Mouse (Mus musculus) MN1 (cell line): ENCODE data around the gene Lrp2.
A peak's percentile ranks its signal among the peaks of the same experiment; 100 is the strongest.

ENCODE experiments used
- DNase-seq: peaks from one replicate; pipeline ENCODE4 v3.0.0-alpha.2; 2016; ENCODE audit warnings: low spot score

The Lrp2 gene

DNA sequence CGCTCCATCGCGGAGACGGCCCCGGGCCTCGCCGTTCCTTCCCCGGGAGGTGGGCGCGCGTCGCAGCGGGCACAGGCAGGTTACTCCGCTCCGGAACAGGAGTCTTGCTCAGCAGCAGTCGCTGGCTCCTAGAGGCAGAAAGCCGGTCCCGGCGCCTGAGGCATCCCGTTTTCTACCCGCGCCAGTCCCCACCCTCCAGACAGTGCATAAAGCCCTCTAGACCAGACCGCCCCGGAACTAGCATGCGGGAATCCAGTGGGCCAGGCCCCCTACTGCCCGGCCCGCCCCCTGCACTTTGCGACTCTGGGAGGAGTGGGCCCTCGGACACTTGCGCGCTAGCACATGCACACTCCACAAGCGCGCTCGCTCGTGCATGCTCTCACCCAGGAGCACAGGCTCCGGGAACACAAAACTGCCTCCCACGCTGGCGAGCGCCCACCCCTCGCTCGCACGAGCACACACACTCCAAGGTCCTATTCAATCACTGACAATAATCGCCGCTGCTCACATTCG, at the start of gene Lrp2:
Lrp2 (minus strand) TSS at position 180 of the 513 bp plus-strand sequence.
- no peak for DNase-seq

DNA sequence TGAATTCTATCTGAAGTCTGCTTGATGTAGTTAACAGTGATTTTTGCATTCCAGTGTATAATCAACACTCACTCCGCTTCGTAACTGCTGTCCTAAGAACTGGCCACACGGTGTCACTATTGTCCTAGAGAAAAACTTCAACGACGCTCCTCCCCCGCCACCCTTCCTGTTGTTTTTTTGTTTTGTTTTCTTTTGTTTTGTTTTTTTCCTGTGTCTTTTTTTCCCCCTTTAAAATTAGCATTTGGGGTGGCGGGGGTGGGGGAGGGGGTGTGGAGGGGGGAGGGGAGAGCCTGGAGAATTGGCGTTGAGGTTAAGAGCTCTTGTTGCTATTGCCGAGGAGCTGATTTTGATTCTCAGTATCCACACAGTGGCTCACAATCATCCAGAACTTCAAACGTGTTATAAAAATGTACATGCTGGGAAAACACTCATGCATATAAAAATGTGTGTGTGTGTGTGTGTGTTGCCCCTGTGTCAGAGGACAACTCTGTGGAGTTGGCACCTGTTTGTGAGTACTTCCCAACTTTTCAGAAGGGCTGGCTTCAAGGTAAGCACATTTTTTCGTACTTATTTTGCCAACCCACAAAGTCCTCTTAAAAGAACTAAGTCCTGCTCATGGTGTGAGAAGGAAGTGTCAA, 49.3 kb upstream of the Lrp2 start:
- DNase-seq: peak; percentile 71

DNA sequence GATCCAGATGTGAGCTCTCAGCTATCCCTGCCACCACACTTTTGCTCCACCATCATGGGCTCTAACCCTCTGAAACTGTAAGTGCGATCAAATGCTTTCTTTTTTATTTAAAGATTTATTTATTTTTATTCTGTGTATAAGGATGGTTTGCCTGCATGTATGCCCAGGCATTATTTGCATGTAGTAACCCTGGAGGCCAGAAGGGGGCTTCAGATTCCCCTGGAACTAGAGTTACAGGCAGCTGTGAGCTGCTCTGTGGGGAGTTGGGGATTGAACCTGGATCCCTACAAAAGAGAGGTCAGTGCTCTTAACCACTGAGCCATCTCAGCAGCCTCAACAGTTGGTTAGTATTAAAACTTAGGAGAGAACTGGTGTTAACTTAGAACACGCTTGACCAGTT, 45.6 kb upstream of the Lrp2 start:
- no peak for DNase-seq

DNA sequence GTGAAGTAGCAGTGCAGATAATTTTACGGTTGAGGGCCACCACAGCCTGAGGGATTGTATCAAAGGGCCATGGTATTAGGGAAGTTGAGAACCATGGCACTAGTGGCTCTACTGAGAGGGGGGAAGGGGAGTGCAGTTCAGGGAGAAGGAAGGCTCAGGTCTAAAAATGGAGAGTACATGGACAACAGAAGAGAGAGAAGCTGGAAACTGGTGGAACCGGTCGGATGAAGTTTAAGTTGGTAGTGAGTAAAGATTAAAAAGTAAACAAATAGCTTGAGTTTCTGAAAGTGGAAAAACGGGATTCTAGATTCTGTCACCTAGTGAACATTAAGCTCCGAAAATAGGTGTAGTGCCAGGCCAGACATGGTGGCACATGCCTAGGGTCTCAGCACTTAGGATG, 44.9 kb upstream of the Lrp2 start:
- no peak for DNase-seq

DNA sequence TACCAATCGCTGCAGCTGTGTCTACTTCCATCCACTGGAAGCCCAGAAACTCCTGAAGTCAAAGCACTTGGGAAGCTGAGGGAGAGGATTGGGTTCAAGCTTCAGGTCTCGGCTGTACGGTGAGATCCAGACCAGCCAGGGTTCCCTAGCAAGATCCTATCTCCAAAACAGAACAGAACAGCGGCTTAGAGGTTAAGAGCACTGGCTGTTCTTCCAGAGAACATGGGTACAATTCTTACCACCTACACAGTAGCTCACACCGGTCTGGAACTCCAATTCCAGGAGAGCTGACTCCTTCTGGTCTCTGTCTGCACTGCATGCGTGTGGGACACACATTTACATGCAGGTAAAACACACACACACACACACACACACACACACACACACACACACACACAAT, 44.0 kb upstream of the Lrp2 start:
- DNase-seq: no peak

DNA sequence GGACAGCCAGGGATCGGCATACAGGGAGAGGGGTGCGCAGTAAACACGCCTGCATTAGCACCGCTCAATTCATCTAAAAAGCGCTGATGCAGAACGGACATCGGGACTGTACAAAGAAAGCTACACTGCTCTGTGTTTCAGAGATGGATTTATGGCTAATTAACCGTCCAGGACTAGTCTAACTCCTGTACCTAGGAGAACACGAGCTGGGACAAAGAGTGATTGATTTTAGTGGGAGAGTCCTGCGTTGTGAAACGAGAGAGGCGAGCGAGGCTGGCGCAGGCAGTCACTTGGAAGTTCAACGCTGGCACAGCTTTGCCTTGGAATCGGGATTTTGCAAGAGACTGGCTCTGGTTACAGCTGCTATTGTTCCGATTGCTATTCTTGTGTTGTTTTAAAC, 43.4 kb upstream of the Lrp2 start:
- no peak for DNase-seq

DNA sequence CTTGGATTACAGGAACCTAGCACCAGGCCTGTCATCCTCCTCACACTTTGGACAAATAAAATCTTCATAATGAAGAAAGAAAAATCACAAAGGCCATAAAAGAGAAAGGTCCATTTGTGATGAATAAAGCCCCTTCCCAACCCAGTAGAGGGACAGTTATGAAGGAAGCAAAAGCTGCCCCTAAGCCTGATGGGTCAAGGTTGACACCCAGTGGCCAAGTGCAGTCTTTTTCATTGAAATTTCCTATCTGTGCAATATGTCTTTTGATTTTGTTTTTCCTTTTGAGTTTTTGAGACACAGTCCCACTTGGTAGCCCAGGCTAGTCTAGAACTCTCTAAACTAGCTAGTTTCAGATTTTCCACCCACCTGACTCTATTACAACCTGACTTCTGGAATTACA, 33.4 kb upstream of the Lrp2 start:
- DNase-seq: no peak

DNA sequence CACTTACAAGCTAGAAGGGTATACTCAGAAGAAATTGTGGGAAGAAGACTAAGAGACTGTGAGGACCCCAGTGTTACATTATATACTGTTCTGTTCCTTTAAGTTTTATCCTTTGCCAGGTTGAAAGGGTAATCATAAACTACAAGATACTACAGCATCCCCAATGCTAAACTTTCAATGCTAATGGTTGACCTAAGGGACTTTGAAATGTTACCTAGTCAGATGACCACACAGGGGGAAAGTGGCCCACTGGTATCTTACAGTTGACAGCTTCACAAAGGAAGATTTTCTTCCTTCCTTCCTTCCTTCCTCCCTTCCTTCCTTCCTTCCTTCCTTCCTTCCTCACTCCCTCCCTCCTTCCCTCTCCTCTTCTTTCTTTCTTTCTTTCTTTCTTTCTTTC, 32.5 kb upstream of the Lrp2 start:
- DNase-seq: no peak

DNA sequence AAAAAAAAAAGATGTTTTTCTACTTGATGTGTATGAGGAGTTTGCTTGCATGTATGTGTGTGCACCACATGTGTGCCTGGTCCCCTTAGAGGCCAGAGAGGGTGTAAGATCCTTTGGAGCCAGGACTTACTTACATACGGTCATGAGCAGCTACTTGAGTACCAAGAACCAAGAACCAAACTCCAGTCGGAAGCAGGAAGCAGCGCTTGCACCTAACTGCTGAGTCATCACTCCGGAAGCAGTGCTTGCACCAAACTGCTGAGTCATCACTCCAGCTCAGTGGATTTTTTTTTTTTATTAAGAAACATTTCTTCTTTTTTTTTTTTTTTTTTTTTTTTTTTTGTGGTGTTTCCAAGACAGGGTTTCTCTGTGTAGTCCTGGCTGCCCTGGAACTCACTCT, 27.4 kb upstream of the Lrp2 start:
- peak; percentile 18 for DNase-seq

DNA sequence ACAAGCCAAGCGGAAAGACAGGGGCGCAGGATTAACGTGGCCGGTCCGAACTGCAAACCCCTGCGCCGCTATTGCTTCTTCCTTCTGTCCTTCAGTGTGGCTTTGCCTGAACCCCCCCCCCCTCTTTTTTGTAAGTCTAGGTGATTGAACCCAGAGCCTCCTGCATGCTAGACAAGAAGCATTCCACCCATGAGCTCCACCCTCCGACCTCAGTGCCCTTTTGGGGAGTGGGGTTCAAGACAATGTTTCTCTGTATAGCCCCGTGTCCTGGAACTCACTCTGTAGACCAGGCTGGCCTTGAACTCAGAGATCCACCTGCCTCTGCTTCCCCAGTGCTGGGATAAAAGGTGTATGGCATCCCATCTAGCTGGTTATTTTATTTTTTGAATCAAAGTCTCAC, 26.9 kb upstream of the Lrp2 start:
- DNase-seq: no peak

DNA sequence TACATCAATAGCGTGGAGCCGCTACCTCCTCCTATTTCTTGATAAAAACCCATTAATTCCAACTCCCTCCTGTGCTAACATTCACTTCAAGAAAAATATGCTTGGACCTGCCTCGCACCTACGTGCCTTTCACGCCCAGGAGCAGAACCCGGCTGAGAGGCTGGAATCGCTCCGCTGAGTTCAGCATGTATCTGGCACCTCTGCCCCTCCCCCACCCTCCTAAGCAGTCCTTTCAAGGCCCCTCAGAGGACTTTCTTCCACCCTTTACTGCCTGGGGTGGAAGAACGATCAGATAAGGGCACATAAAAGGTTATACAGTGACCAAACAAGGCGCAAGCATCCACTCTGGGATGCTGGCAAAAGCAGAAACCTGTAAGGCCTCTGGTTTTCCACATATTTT, 26.4 kb upstream of the Lrp2 start:
- no peak for DNase-seq

DNA sequence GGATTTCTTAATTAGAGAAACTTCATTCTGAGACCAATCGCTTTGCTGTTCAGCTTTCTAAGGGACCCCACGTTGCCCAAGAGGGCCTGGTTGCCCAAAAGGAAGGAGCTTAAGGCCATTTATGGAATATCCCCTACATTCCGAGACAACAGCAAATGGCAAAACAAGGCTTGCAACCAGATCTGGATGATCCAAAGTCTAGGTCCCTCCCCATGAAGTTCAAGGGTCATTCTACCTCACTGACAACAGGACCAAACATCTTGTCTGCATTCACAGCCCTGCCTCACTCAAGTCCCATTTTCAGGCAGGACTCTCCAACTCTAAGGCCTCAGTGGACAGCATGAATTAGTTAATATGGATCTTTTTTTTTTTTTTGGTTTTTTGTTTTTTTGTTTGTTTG, 20.8 kb upstream of the Lrp2 start:
- DNase-seq: no peak

DNA sequence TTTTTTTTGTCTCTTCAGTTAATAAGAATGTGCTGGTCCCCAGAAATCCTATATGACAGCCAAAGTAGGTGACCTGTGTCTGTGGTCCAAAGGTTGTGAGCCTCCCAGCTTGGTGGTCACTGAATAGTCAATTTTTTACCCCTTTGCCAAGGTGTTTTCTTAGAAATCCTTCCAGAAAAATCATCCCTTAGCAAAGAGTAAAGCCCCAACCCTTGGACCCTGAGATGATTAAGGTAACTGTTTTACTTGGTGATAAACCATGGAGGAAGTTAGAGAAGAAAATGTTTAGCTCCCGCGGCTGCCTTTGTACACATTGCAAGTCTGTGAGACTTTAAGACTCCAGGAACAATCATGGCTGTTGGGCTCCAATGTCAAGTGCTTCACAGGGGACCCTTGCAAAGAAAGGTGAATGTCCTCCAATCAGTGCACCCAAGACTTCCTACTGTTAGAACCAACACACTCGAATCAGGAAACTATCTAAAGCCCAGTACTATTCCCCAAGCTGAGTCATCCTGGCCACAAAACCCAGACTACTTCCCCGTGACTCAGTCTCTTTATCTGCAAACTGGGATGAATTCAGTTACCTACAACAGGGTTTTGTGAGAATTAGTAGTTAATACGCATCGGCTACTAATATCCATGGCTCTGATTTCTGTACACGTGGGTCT, 18.0 kb upstream of the Lrp2 start:
- no peak for DNase-seq

DNA sequence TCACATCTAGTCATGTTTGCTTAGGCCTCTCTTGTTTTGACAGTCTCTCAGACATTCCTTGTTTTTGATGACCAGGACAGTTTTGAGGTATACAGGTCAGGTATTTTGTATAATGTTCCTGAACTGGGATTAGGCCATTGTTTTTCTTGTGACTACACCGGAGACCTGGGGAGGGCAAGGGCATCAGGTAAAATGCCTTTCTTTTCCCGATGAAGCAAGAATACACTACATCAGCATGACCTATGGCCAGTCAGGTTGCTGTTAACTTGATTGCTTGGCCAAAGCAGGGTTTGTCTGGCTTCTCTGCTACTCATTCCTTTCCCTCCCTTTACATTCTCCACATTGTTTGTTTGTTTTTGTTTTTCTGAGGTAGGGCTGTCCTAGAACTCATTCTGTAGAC, 7.3 kb upstream of the Lrp2 start:
- no peak for DNase-seq

DNA sequence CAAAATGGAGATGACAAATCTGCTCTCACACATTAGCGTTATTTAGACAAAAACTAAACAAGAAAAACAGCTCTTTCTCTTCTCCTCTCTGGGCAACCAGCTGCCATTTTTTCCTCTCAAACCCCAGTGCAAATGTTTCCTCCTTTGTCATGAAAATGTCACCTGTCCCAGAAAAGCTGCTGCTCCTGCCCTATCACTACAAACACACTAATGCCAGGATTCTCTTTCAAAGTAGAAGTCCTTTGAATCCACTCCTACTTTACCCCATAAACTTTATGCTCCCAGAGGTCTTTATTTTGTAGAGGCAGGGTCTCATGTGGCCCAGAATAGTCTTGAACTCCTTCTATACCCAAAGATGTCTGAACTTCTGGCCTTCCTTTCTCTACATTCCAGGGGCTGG, 6.7 kb upstream of the Lrp2 start:
- no peak for DNase-seq

DNA sequence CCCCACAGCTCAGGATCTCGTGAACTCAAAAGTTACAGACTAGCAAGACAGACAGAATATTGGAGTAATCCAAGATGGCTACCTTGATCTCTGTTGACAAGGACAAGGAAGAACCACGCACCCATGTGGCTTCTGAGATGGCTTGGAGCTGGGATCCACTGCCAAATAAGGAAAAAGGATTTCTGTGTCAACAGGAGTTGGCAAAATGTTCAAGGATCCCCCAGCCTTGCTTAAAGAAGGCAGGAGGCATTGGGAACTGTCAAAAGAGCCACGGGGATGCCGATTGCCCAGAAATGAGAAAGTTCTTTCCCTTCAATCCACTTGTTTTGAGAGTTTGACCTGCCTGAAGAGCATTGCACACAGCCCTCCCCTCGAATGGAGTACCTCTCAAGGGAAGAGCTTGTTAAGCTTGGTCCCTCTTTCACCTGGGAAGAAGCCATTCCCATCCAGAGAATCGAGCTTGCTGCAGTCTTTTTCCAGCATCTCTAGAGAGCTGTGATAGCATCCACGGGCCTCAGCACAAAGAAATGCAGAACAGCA, 6.2 kb upstream of the Lrp2 start:
- no peak for DNase-seq

DNA sequence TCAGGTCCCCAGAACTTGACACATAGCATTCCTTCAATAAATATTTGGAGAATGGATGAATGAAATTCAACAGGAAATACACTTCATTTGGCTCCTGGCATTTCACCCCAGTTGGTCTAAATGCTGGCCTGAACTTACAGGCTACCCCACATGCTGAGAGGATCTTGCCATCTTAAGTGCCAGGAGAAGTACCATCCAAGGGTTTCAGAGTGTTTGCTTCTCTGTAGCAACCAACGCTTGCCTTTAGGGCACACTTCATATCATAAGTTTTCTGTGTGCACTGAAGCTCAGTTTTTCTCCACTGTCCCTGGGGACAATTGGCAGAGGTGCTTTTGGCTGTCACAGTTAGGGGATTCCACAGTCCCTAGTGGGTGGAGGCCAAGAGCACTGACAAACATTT, 4.7 kb upstream of the Lrp2 start:
- no peak for DNase-seq

DNA sequence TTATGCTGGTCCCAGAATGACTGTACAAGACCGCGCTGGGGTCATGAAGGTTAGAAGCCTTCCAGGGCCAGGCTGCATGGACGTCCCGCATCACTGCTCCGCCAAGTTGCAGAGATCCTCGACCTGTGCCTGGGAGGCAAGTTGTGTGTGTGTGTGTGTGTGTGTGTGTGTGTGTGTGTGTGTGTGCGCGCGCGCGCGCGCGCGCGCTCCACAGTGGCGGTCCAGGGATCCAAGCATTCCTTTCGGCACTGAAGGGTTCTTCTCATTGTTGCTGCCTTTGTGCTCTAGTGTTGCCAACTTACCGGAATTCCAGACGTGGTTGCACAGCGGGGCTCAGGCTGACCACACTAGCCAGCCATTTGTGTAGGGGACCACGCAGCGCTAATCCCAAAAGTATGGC, 2.0 kb upstream of the Lrp2 start:
- DNase-seq: no peak

DNA sequence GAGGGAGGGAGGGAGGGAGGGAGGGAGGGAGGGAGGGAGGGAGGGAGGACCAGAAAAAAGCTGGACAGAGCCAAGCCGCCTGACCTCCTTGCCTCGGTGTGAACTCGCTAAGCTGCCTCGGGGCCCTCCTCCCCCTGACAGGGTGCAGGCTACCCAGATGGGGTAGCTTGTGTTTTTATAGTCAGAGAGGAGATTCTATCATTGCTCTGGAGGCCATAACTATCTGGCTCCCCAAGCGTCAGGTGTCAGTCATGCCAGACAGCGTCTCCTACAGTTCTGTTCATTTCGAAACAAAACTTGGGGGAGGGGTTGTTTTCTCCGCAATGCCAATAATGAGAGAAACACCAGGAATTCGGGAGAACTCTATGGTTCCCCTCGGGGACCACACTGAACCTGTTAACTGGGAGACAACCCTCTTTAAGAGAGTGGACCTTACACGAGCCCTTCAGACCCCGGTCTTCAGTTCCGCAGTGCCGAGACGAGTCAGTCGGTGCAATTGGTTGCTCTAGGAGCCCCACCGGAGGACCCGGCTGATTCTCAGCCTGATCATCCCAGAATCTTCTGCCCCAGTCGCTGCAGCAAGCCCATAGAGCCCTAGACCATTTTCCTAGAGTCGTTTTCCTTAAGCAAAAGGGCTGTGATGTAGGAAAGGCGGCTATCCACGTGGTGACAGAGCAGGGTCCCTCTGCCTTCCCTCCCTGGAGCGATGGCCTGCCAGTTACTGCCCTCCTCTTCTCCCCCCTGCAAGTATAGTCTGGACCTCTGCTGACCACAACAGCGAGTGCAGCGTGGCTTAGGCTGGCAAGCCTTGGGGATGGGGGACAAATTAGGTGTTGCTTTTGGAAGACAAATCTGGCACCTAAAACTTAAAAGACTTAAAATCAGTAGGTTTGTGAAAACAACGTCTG, 1.2 kb upstream of the Lrp2 start:
- no peak for DNase-seq

DNA sequence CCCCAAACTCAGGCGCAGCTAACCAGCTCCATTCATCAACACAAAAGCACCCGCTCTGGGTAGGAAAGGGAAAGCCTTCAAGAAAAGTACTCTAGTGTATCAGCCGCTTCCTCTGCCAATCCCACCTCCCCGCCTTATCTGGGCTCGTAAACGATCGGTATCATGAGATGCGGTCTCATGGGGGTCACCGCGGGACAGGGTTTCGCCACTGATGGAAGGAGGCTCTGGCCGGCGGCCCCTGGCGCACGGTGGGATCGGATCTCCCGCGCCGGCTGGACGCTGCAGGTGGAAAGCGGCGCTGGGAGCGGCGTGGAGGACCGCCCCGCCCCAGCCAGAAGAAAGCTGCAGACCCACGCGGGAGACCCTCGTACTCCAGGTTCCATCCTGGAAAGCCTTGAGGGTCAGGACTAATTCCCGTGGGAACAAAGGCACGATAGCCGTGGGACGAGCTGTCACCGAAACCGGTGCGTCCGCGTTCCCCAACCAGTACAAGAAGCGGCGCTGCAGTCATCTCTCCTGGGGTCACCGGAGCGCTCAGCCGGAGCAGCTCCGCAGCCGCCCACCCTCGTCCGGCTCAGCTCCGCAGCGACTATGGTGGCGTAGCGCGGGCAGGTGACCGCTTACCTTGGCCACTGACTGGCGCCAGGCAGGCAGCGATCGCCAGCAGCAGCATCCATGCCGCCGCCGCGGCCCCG, 527 bp downstream of the Lrp2 start:
- no peak for DNase-seq

DNA sequence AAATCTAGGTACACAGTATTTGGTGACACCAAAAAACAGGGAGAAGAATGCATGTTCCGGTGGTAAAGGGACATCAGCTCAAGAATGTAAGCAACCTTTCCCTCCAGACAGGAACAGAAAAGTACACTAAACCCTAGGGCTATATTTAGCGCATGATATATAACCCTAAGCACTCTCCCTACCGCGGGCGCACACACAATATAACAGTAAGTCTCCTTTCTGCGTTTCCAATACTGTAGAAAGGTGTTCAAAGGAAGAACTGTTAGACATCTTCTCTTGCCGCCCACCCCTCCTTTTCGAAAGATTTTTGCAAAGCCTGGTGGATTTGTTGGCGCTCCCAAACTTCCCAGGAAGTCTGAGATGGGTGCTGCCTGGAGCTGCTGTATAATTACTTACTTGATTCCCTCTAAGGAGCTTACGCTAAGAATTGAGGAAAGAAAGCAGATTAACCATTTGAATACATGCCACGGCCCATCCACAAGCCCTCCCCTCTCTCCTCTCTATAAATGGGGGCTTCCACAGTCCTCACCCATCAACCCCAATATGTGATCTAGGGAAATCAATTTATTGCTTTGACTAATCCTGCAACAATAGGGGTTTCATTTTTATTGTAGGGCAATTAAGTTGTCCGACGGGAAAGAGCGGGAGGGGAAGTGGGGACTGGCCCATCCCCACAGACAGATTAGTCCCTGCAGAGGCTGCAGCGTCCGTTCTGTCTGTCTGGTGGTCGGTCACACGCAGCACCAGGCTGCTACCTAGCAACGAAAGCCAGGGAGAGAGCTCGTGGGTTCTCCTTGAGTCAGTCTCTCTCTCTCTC, 1.5 kb downstream of the Lrp2 start:
- DNase-seq: no peak
